Mouse (Mus musculus): ENCODE measurements around the gene Kmt2e.

Gene Kmt2e

DNA sequence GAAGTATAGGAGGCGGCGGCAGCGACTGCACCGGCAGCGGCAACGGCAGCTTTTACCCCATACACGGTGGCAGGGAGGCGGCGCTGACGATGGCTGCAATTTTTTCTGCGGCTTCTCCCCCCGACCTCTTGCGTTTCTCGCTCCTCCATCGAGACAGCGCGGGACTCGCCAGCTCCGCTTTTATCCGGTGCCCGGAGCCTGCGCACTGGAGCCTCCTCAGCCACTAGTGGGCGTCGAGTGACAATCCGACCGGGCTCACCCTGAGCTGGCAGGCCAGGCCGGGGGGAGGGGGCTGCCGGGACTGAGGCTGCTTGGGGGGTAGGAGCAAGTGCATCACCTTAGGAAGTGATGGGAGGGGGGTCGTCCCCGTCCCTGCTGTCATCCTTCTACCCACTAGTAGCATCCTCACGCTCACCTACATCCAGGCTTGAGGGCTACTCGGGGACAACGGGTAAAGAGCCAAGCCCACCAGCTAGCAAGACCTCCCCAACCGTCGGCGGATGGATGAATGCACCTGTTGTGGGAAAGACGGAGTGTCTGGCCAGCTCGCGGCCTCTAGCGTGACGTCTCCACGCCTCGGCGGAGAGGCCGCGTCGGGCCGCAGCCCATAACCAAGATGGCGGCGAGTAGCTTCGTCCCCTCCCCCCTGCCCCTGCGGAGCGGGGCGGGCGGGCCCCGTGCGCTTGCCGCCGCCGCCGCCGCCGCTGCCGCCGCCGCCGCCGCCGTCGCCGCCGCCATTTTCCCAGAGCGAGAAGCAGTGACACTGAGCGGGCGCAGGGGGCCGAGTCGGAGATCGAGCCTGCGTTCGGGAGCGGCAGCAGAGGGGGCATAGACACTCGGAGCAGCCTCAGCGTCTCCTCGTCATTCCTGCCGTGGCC, at the start of gene Kmt2e:
Gene Kmt2e (plus strand): TSS at position 722 of the 878 bp plus-strand sequence.
- DNase-seq (ENCODE audit: extremely low read depth, low read depth, low spot score): no peak

DNA sequence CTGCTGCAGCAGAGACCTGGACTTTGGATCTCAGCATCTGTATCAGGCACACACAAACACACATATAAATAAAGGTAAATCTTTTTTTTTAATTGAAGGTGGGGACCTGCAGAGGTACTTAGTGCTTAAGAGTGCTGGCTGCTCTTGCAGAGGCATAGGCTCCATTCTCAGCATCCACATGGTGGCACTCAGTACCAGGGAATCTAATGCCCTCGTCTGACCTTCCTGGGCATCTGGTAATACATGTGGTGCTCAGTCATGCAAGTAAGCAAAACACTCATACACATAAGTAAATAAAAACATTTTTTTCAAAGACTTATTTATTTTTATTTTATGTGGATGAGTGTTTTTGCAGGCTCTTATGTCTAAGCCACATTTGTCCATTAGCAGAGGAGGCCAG, 49.1 kb upstream of the Kmt2e start:
- no peak for DNase-seq (ENCODE audit: extremely low read depth, low read depth, low spot score)

DNA sequence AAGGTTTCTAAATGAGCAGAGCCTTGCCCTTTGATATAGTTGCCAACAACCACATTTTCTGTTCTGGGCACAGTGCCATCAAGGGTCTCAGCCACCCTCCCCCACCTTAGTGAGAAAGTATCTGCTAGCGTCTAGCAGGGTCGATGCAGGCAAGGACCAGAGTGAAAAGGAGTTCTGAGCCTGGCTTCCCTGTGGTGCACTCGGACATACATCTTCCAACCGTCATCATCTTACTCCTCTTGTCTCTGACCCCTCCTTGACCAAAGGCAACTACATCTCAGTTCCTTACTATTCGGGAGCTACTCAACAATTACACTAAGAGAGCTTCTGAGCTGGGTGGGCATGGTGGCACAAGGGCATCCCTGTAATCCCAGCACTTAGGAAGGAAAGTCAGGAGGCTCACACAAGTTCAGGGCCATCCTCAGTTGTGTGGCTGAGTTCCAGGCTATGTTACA, 48.5 kb upstream of the Kmt2e start:
- DNase-seq (ENCODE audit: extremely low read depth, low read depth, low spot score): no peak

DNA sequence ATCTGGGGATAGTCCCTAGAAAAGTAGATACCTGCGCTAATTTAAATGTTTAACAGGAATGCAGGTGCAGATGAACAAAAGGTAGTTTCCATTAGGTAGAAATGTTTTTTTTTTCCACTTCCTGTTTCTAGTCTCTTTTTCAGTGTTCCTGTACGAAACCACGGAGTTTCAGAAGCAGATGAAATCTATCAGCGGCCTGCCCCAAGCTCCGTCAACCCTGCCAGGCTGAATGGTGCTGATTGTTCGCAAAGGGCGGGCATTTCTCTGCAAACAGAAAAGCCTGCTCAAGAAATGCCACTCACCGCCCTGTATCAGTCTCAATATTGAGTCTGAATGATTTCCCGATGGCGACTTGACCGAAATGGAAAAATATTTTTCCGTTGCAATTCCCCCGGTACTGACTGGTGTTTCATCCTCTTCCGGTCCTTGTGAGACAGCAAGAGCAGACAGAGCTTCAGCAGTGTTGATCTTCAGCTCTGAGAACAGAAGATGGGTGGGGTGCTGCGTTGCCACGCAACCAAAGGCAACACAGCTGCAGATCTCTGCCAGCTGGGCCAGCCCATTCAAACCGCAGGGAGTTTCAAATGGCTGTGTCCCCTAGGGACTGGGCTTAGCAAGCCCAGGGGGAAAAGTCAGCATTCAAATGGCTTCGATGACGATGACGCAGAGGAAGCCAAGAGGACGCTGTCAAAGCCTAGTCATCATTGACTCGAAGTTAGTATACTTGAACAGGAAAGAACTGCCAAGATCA, 47.5 kb upstream of the Kmt2e start:
- no peak for DNase-seq (ENCODE audit: extremely low read depth, low read depth, low spot score)

DNA sequence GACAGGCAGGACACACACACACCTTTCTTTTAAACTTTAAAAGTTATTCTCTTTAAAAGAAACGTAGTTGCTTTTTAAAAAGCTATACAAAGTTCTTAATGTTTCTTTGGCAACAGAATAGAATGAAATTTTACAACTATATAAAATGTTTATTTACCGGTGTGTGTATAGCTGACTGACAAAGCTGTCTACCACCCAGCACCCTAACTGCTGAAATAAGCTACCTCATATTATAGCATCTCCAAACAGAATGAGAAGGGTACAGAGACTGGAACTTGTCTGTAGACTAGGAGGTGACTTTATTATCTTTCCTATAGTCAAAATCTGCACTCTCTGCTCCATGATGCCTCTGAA, 47.0 kb upstream of the Kmt2e start:
- no peak for DNase-seq (ENCODE audit: extremely low read depth, low read depth, low spot score)

DNA sequence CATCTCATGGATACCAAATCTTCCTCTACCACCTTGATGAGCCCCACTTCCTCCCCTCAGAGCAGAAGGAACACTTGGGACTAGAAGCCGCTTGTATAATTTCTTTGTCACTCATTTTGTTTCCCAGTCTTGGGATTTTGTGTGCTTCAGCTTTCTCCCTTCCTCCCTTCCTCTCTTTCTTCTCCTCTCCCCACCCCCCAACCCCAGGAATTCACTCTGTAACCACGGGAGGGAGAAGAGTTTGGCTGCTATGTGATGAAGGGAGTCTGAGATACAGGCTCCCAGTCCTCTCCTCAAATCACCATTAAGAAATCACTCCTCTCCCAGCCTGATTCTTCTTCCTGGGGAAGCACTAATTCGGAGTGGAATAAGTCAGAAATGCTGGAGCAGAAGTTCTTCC, 46.1 kb upstream of the Kmt2e start:
- no peak for DNase-seq (ENCODE audit: extremely low read depth, low read depth, low spot score)

DNA sequence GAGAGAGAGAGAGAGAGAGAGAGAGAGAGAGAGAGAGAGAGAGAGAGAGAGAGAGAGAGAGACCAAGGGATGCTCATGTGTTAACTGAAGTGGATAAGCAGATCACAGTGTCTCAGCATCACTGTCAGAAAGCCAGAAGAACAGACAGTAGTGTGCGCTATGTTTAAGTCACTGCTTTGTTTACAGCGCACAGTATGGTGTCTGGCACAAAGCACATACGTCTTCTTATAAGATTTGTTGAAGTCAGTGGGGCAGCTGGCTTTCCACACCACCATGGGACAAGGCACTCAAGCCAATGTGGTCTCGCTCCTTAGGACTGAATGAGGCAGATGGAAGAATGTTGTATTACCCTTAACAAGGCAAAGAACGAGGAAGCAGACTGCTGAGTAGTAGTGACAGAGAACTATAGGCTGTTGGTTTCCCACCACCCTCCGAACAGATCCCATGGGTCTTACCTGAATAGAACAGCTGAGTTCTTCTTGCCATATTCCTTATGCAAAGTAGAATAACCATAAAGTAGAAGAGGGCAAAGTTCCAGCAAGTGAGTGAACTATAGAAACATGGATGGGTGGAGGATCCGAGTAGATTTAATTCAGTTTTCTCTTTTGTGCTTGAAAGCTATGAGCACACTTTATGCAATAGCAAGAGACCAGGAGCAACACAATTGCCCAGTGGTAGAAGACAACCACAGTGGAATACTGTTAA, 44.5 kb upstream of the Kmt2e start:
- DNase-seq (ENCODE audit: extremely low read depth, low read depth, low spot score): no peak

DNA sequence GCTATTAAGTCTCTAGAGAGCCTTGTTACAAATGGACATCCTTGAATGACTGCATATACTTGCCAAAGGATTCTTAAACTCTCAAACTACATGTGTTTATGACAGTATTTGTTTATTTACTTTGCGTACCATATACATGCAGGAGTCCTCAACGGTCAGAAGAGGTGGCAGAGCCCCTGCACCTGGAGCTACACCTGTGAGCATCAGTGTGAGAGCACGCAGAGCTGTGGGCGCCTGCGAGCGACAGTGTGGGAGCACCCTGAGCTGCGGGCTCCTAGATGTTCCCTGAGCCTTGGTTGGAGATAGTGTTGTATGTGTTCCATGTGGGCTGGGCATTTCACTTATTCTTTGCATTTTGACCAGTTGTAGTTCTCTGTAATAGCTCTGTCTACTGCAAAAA, 42.5 kb upstream of the Kmt2e start:
- DNase-seq (ENCODE audit: extremely low read depth, low read depth, low spot score): no peak

DNA sequence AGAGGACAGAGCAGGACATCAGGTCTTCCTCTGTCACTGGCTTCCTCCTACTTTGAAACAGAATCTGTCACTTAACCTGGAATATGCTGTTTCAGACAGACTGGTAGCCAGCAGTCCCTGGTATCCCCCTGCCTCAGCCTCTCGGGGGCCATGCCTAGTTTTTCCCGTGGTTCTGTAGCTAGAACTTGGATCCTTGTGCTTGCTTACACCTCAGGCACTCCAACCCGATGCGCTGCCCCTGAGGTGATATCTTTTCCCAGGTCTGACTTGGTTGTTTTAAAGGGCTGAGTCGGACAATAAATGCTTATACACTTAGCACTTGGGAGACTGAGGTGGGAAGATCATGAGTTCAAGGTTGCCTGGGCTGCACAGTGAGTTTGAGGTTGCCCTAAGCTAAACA, 40.4 kb upstream of the Kmt2e start:
- DNase-seq (ENCODE audit: extremely low read depth, low read depth, low spot score): no peak

DNA sequence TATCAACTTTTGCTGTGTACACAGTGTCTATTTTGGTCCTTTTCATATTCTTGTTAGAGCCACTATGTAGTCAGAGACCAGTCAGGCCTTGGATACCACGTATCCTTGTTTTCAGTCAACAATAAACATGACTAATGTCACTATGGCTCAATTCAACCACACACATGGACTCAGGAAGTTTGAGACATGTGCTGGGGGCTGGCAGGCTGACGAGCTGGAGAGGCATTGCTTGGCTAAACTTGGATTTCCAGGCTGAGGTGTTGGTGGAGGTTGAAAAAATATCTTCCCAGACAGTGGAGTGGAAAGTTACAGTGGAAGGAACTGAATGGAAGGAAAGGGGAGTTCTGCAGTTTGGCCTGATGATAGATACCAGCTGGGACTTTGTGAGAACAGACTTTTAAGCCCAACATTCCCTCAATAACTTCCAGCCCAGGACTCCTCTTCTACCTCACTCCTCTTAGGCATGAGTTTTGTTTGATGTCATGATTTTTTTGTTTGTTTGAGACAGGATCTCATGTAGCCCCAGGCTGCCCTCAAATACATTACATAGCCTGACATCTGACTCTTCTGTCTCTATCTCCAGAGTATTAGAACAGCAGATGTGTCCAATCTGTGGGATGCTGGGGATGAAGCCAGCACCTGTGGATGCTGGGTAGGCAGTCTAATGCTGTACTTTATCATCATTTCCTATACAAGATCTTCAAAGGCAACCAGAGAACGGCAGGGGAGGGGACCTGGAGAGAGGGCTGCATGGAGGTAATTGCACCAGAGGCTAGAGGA, 39.7 kb upstream of the Kmt2e start:
- no peak for DNase-seq (ENCODE audit: extremely low read depth, low read depth, low spot score)

DNA sequence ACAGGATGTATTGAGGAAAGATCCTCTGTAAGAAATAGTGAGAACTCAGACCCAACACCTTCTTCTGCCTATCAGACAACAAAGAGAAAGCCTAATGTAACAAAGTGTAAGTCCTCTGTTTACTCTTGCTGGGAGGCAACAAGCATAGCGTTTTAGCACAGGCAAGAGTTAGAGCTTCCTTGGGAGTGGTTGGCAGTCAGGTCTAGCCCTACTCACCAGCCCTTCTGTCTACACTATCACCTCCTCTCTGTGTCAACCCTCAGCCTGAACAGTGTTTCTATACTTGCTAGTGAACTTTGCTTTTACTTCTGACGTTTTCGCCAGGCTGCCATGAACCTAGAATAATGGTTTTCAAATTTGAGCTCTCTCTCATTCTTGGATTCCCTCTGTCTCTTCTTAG, 38.5 kb upstream of the Kmt2e start:
- no peak for DNase-seq (ENCODE audit: extremely low read depth, low read depth, low spot score)

DNA sequence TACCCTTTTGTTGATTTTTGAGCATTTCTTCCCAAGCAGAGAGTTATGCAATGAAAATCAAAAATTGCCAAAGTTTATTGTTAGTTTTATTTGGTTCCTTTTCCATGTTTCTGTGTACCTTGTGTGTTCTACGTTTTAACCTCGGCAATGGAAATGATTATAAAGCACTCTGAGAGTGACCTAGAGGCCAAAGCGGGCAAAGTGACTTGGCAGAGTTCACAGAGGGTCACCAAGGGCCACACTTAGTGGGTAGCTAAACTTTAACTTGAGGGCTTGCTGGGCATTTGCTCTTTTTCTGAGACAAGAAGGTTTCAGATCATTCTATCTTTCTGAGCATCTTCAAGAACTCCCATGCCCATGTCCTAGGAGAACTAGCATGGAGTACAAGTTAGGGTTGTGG, 37.5 kb upstream of the Kmt2e start:
- no peak for DNase-seq (ENCODE audit: extremely low read depth, low read depth, low spot score)

DNA sequence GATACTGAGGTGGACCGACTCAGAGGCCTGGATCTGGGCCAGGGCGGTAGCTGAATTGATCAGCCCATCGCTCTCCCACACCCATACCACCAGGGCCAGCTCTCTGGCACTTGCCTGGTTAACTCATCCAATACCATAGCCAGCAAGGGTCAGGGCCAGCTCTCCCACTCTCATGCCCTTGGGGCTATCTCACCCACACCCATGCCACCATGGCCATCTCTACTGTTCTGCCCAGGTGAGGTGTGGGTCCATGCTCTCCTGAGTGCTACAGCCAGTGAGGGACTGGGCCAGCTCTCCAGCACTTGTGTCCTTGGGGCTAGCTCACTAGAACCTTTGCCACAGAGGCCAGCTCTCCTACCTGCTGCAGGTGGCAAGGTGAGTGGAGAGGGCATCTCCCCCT, 34.1 kb upstream of the Kmt2e start:
- DNase-seq (ENCODE audit: extremely low read depth, low read depth, low spot score): no peak

DNA sequence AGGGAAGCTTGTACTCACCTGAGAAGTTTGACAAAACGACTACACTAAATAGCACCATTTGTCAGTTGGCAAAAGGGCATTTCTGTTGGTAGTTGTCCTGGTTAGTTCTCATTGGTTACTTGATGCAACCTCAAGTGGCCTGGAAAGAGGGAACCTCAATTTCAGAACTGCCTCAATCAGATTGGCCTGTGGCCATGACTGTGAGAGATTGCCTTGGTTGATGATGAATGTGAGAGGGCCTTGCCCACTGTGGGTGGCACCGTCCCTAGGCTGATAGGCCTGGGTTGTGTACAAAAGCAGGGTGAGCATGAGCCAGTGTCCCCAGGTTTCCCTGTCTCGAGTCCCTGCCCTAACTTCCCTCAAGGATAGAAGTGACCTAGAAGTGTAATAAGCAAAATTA, 33.4 kb upstream of the Kmt2e start:
- peak; percentile 79 for DNase-seq (ENCODE audit: extremely low read depth, low read depth, low spot score)

DNA sequence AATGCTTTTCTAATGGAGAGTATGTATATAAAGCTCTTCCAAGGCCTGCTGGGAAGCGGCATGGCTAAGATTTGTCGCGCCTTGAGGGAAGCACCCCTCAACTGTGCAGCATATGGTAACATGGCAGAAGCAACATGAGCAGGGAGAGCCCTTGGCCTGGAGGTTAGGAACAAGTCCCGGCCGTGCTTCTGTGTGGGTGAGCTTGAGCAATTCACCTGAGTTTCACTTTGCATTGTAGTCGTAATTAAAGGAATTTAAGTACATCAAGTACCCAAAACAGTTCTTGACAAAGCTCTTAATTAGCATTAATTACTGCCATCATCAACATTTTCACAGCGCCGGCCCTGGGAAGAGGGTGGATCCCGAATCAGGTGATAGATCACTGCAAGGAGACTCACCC, 32.9 kb upstream of the Kmt2e start:
- peak; percentile 96 for DNase-seq (ENCODE audit: extremely low read depth, low read depth, low spot score)

DNA sequence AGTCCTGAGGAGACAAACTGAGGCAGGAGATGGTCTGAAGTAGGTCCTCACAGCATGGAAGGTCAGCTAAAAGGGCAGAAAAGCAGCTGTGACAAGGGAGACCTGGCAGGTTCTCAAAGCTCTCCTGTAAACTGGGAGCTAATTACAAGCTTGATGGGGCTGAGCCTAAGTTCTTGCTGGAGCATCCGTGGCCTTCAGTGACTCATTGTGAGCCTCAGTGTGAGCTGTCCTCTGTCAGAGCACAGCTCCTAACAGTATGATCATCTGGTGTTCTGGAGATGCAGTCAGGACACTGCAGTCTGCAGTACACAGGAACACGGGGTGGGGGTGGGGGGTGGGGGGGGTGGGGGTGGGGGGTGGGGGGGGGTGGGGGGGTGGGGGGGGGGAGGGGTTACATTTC, 32.2 kb upstream of the Kmt2e start:
- no peak for DNase-seq (ENCODE audit: extremely low read depth, low read depth, low spot score)

DNA sequence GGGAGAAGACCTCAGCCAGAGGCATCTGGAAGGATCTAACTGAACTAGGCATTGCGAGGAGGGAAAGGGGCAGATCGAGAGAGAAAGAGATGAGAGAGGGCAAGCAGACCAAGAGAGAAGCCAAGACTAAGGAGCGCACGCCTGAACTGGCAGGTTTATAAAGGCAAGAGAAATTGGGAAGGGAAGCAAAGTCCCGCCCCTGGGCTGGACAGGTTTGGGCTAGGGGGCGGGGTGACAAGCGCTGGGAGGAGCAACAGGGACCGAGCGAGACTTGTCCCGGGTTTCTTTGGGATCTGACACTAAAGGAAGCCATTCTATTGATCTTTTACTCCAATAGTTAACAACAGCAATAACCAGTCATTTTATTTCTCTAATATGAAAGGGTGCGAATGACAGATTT, 31.1 kb upstream of the Kmt2e start:
- DNase-seq (ENCODE audit: extremely low read depth, low read depth, low spot score): no peak

DNA sequence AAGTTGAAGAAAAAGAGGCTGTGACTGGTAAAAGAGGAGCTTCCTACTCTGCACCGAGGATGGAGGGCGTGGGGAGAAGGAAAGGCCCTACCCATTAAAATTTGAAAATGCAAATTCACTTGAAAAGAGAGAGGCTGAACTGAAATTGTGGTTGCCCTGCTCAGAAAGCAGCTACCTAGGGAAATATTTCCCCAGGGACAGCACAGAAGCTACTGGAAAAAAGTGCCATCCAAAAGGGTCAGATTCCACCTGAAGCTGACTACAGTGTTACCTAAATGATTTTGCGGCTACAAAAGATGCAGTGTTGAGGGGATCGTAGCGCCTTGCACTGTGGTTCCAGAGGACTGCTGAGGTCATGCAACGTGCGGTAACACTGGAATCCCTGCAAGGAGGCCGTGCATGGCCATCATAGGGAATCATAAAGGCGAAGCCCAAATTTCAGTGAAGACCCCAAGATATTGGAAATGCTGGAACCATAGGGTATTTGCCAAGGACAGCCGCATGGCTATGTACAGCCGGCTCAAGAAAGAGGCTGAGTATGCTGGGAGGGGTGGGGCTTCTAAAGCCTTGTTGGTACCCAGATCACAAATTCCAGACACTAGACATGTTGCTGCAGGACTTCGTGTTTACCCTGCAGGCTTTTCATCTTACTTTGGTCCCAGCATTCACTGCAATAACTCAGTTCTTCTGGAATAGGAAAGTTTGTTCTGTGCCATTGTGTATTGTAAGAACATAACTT, 28.4 kb upstream of the Kmt2e start:
- DNase-seq (ENCODE audit: extremely low read depth, low read depth, low spot score): no peak

DNA sequence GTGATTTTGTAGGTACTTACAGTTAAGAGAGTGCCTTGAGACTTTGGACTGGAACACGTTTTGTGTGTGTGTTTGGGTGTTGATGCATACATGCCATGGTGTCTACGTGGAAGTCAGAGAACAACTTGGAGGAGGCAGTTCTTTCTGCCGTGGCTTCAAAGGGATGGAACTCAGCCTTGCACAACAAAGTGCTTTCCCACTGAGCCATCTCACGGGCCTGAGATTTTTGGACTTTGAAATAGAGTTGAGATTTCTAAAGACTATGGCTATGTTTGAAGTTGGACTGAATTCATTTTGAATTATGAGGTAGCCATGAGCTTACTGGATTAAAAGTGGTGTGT, 27.9 kb upstream of the Kmt2e start:
- DNase-seq (ENCODE audit: extremely low read depth, low read depth, low spot score): no peak

DNA sequence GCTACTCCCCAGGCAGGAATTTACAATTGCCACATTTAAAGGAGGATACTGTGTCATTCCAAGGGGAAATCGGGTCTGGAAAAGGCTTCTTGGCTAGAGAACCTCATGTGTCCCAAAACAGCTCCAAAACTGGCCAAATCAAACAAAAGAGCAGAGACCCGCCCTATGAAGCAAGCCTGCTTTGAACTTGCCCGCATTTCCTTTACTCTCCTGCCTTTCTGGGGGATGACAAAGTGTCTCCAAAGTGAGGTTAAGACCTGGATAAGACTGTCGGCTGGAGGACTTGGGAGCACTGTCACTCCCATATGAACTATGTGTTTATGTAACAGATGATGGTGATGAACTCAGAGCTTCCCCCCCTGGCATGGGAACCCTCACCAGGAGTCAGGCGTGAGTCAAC, 26.1 kb upstream of the Kmt2e start:
- DNase-seq (ENCODE audit: extremely low read depth, low read depth, low spot score): no peak
